Mouse (Mus musculus): ENCODE results near the gene Itih5.

Itih5 gene

GRCm38 (mm10) chr2:10167283-10167682 is 13.9 kb downstream of the Itih5 start:
- DNase-seq (ENCODE audit: extremely low spot score, low read depth, low spot score): no peak

GRCm38 (mm10) chr2:10168016-10168415 is 14.6 kb downstream of the Itih5 start:
- DNase-seq (ENCODE audit: extremely low spot score, low read depth, low spot score): no peak

- DNase-seq (ENCODE audit: extremely low spot score, low read depth, low spot score): no peak
Observed at GRCm38 (mm10) chr2:10169991-10170390, 16.6 kb downstream of the Itih5 start.

- DNase-seq (ENCODE audit: extremely low spot score, low read depth, low spot score): no peak
Observed at GRCm38 (mm10) chr2:10193553-10193952, 40.2 kb downstream of the Itih5 start.

- DNase-seq (ENCODE audit: extremely low spot score, low read depth, low spot score): no peak
Observed at GRCm38 (mm10) chr2:10195162-10195561, 41.8 kb downstream of the Itih5 start.

GRCm38 (mm10) chr2:10199326-10199725 is 46.0 kb downstream of the Itih5 start:
- no peak for DNase-seq (ENCODE audit: extremely low spot score, low read depth, low spot score)

- DNase-seq (ENCODE audit: extremely low spot score, low read depth, low spot score): no peak
Observed at GRCm38 (mm10) chr2:10200736-10201285, 47.4 kb downstream of the Itih5 start.

GRCm38 (mm10) chr2:10204301-10204700 is 50.9 kb downstream of the Itih5 start:
- no peak for DNase-seq (ENCODE audit: extremely low spot score, low read depth, low spot score)

- DNase-seq (ENCODE audit: extremely low spot score, low read depth, low spot score): no peak
Observed at GRCm38 (mm10) chr2:10213468-10213867, 60.1 kb downstream of the Itih5 start.

GRCm38 (mm10) chr2:10215876-10216565 is 62.6 kb downstream of the Itih5 start:
- no peak for DNase-seq (ENCODE audit: extremely low spot score, low read depth, low spot score)

- no peak for DNase-seq (ENCODE audit: extremely low spot score, low read depth, low spot score)
Observed at GRCm38 (mm10) chr2:10216566-10217247, 63.3 kb downstream of the Itih5 start.

GRCm38 (mm10) chr2:10221862-10222261 is 68.5 kb downstream of the Itih5 start:
- DNase-seq (ENCODE audit: extremely low spot score, low read depth, low spot score): no peak

- DNase-seq (ENCODE audit: extremely low spot score, low read depth, low spot score): no peak
Observed at GRCm38 (mm10) chr2:10226907-10227306, 73.5 kb downstream of the Itih5 start.

- DNase-seq (ENCODE audit: extremely low spot score, low read depth, low spot score): no peak
Observed at GRCm38 (mm10) chr2:10231971-10232370, 78.6 kb downstream of the Itih5 start.

- no peak for DNase-seq (ENCODE audit: extremely low spot score, low read depth, low spot score)
Observed at GRCm38 (mm10) chr2:10236554-10236953, 83.2 kb downstream of the Itih5 start.

- DNase-seq (ENCODE audit: extremely low spot score, low read depth, low spot score): no peak
Observed at GRCm38 (mm10) chr2:10242970-10243369, 89.6 kb downstream of the Itih5 start.

GRCm38 (mm10) chr2:10250441-10250840 is 97.1 kb downstream of the Itih5 start:
- DNase-seq (ENCODE audit: extremely low spot score, low read depth, low spot score): no peak

- no peak for DNase-seq (ENCODE audit: extremely low spot score, low read depth, low spot score)
Observed at GRCm38 (mm10) chr2:10250926-10251325, 97.6 kb downstream of the Itih5 start.

- no peak for DNase-seq (ENCODE audit: extremely low spot score, low read depth, low spot score)
Observed at GRCm38 (mm10) chr2:10251466-10251865, 98.1 kb downstream of the Itih5 start.

GRCm38 (mm10) chr2:10252016-10252415 is 98.6 kb downstream of the Itih5 start:
- DNase-seq (ENCODE audit: extremely low spot score, low read depth, low spot score): no peak

GRCm38 (mm10) chr2:10253351-10253750 is 100.0 kb downstream of the Itih5 start:
- no peak for DNase-seq (ENCODE audit: extremely low spot score, low read depth, low spot score)

GRCm38 (mm10) chr2:10256949-10257348 is 103.6 kb downstream of the Itih5 start:
- no peak for DNase-seq (ENCODE audit: extremely low spot score, low read depth, low spot score)

Measured in hindlimb bud, embryonic 11.5 days (tissue).